Mouse (Mus musculus): ENCODE measurements around the gene Rapgefl1.

Rapgefl1 gene

DNA sequence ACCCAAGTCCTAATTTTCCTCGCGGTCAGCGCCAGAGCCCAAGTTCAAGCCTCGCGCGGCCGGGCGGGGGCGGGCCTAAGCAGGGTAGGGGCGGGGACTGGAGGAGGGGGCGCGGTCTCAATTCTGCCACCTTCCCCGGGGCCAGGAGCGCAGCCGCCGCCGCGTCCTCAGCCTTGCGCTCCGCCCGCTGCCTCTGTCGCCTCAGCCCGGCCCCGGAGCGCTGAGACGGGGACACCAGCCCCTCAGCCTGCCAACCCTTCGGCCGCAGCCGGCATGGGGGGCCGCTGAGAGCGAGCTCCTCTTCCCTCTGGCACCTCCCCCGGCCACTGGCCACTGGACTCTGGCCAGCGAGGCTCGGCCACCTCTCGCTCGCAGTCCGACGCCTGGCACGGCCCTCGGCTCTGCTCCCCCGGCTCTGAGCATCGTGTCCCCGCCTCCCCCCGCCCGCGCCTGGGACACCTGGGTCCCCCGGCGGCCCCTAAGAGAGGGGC lies at the start of gene Rapgefl1:
TSS of gene Rapgefl1 (plus strand) at position 135 of the 491 bp plus-strand sequence.
- peak; percentile 90 for DNase-seq

DNA sequence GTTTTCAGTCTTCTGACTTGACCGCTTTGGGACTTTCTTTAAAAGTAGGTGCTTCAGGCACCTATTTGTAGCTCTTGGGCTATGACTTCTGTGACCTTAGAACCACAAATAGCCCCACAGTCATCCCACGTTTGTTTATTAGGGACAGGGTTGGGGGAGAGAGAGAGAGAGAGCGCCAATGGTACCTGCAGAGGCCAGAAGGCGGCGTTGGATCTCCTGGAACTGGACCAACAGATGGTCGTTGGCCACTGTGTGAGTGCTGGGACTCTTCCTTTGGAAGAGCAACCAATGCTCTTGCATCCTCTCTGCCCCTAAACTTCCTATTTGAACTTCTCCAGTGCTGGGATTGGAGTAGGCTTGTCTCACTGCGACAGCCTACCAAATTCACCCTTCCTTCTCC lies 49.4 kb upstream of the Rapgefl1 start:
- no peak for DNase-seq

DNA sequence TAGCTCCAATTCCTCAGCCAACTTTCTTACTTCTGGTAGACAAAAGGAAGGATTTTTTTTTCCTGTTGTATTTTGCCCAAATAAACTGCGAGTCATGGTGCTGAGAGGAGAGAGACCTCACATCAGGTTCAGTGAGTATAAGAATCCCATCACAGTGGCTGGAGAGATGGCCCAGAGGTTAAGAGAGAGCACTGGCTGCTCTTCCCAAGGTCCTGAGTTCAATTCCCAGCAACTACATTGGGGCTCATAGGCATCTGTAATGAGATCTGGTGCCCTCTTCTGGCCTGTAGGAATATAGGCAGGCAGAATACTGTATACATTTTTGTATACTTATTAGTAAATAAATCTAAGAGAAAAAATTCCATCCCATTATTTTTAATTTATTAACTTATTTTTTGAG lies 48.9 kb upstream of the Rapgefl1 start:
- no peak for DNase-seq

- no peak for DNase-seq
Observed at GRCm38 (mm10) chr11:98788139-98788538, 48.4 kb upstream of the Rapgefl1 start.

- peak; percentile 94 for DNase-seq
Observed at GRCm38 (mm10) chr11:98788550-98789218, 47.9 kb upstream of the Rapgefl1 start.

- DNase-seq, result no peak
Observed at GRCm38 (mm10) chr11:98789219-98789807, 47.3 kb upstream of the Rapgefl1 start.

DNA sequence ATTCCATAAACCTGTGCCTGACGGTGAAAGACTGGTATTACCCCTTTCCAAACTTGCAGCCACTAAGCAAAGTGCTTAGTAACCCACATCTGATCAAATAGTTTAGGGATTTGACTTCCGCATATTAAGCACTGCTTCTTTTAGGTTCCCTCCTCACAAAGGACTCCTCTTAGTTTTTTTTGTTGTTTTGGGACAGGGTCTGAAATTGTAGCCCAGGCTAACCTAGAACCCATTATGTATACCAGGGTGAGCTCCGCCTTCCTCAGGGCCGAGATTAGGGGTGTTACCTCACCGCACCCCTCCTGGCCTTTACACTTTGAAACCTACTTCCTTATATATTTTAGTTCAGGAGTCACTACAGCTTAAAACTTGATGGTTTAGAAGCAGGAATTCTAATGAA lies 46.8 kb upstream of the Rapgefl1 start:
- DNase-seq, result no peak

GRCm38 (mm10) chr11:98790631-98791205 lies 45.9 kb upstream of the Rapgefl1 start:
- no peak for DNase-seq

DNA sequence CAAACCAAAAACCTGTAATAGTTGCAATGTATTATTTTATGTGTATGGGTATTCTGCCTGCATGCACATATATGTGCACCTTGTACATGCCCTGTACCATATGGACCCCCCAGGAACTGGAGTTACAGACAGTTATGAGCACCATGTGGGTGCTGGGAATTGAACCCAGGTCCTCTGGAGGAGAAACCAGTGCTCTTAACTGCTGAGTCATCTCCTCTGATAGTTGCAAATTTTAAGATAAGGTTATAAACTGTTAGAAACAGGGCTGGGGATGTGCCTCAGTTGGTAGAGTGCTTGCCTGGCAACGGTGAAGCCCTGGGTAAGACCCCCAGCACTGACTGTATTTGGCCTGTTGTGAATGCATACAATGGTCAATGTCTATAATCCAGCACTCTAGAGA lies 45.1 kb upstream of the Rapgefl1 start:
- no peak for DNase-seq

GRCm38 (mm10) chr11:98792081-98792480 lies 44.5 kb upstream of the Rapgefl1 start:
- no peak for DNase-seq

- DNase-seq, result peak; percentile 88
Observed at GRCm38 (mm10) chr11:98794469-98795014, 42.0 kb upstream of the Rapgefl1 start.

DNA sequence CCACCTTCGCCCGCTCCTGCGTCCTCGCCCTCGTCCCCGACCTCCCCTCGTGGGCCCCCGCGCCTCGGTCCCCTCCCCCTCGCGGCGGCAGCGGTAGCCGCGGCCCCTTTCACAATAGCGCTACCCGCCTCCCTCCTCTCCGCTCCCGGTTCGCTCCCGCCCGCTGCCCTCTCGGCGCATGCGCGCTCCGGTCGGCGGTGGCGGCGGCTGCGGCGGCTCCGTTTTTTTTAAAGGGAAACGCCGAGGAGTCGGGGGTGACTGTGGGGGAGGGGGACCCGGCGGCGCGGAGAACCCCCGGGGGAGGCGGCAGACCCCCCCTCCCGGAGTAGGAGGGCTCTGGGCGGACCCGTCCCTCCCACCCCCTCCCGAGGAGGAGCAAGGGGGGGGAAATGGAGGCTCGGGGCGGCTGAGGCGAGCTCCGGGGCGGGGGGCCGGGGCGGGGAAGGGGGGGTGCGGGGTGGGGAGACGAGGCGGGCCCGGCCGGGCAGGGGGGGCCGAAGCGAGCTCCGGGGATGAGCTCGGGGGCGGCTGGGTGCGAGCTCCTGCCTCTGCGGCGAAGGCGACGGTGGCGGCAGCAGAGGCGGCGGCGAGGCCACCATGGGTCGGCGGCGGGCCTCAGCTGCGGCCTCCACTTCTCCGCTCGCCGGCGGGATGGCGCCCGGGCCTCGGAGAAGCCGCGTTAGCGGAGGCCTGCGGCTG lies 41.4 kb upstream of the Rapgefl1 start, which contains the start of gene Msl1:
TSS of gene Msl1 (plus strand) at position 502 of the 699 bp plus-strand sequence.
- peak; percentile 94 for DNase-seq

DNA sequence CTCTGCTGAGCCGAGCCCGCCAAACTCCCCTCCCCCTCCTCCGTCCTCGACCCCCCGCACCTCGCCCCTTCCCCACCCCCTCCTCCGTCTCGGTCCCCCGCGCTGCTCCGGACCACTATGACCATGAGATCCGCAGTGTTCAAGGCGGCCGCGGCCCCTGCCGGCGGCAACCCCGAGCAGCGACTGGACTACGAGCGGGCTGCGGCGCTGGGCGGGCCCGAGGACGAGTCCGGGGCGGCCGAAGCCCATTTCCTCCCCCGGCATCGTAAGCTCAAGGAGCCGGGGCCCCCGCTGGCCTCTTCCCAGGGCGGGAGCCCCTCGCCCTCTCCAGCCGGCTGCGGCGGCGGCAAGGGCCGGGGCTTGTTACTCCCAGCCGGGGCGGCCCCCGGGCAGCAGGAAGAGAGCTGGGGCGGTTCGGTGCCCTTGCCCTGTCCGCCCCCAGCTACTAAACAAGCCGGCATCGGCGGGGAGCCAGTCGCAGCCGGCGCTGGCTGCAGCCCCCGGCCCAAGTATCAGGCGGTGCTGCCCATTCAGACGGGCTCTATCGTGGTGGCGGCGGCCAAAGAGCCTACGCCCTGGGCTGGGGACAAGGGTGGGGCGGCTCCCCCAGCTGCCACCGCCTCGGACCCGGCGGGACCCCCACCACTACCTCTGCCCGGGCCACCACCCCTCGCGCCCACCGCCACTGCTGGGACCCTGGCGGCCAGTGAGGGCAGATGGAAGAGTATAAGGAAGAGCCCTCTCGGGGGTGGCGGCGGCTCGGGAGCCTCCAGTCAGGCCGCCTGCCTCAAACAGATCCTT lies 40.7 kb upstream of the Rapgefl1 start:
- DNase-seq, result peak; percentile 72

DNA sequence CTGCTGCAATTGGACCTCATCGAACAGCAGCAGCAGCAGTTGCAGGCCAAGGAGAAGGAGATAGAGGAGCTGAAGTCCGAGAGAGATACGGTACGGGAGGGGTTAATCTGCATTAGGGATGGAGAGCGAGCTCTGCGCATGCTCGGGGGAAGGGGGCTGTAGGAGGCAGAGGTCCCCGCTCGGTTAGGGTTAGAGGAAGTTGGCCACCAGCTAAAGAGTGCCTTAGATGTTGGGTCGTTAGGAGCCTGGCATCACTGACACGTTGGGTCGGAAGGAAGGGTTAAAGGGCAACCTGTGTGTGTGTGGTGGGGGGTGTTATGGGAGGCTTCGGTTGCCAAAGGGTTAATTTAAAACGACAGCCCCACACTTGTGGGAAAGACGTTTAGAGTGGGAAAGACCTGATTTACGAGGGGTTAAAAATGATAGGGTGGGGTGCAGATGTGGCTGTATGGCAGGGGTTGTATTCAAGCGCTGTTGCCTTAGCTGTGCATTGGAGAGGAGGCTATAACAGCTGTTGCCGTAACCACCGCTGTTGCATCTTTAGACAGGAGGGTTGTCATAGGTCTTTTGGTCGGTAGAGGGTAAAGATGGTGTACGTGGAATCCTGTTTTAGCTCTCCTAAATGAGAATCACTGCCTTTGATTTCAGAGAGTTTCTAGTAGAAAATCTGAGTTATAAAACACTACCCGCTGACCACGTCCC lies 39.9 kb upstream of the Rapgefl1 start:
- peak; percentile 75 for DNase-seq

DNA sequence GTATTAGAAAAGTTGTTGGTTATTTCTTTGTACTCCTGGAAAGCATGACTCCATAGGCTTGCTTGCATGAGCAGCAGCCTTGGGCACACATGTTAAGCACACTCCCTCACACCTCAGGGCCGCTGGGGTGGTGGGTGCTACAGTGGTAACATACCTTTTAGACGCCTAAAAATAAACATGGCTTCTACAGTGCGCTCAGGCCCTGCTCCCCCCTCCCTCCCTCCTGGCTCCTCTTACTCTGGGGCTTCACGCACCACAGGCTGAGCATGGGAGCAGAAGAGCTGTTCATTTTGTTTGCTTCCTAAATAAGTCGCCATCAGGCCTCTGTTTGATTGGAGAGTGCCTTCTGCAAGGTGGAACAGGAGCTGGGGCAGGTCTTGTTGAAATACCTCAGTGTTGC lies 39.3 kb upstream of the Rapgefl1 start:
- DNase-seq, result no peak

DNA sequence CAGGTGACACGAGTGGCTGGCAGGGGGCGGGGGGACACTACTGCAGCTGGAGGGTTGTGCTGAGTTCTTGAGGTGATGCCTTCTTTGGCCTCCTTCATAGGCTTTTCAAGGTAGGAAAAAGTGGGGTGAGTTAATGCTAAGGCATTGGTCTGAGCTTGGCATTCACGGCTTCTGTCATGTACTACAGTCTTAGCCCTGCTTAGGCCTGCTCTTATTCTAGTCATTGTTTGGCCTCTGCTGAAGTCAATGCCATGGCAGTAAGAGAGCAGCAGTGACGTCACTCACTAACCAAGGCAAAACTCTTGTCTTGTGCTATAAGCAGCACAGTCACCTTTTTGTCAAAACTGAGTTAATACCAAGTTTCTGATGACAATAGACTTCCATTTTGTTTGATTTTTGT lies 38.7 kb upstream of the Rapgefl1 start:
- DNase-seq, result no peak

DNA sequence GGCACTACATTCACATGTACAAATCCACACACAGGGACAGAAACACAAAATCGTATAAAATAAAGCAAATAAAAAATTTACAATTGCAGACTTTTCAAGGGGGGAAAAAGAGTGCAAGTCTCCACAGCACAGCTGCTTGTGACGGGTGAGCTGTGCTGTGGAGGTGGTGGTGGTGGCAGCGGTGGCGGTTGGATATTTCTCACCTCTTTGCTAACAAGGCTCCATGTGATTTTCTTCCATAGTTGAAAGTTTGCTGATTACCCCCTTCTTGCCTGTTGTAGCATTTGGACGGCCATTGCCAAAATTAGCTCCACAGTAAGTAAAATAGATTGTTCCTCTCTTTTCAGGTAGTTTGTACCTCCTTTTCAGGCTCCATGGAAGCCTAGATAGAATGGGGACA lies 32.0 kb upstream of the Rapgefl1 start, which contains the start of gene Casc3:
TSS of gene Casc3 (plus strand) at position 301 of the 400 bp plus-strand sequence.
- no peak for DNase-seq

DNA sequence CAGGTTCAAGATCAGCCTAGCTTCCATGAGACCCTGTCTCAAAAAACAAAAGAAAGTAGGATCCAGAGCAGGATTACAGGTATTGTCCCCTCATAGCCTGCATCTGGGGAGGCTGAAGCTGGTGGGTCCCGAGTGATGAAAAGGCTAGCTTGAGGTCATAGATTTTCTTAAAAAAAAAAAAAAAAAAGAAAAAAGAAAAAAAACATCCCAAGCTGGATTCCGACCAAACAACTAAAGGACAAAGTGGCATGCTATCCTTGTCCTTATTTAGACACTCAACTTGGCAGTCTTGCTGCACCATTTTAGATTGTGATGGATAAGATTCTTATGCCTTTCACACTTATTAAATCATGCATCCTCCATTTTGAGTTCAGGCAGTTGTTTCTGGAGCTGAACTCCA lies 28.2 kb upstream of the Rapgefl1 start:
- DNase-seq, result no peak

GRCm38 (mm10) chr11:98809457-98810290 lies 26.9 kb upstream of the Rapgefl1 start:
- peak; percentile 100 for DNase-seq

- no peak for DNase-seq
Observed at GRCm38 (mm10) chr11:98810686-98811085, 25.9 kb upstream of the Rapgefl1 start.

Data from kidney, postnatal 14 days (tissue).